14 mouse cellular contexts compared by ENCODE assay signal in the genomic region with DNA sequence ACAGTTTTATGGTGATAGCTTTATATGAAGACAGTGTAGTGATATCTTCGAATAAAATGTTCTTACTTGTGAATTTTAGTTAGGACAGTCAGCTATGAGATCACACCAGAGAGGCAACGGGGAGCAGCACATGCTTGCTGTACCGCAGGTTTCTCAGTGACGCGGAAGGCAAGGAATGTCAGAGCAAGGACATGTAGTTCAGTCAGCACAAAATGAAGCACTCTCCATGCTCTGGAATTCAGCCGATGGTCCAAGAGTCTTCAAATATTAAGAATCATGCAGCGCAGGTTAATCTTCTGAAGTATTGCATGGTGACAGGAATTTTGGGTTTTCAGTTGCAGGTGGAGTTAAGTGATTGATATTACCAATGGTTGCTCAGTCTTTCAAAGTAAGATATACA. TPM values are rescaled to one million over a fixed set of nuclear protein-coding genes. Genes with fewer than 3 reads are reported as not detected.
"Had no signal": no experiment of that assay in that cellular context is flagged by ENCODE, and none has a peak within 500 bp of the region (broad histone marks: within the 10 kb centered on the region; RNA-seq: fewer than 3 reads in every experiment).

No protein-coding gene starts in this region.

- H3K4me3 ChIP-seq: kidney, embryonic 15.5 days; limb, embryonic 13.5 days; megakaryocyte, embryonic 14.5 days; midbrain, embryonic 15.5 days had no signal

- H3K27ac ChIP-seq: kidney, embryonic 15.5 days; limb, embryonic 13.5 days; liver, embryonic 14.5 days; macrophage; midbrain, embryonic 15.5 days; stomach, postnatal 0 days had no signal

- H3K4me2 ChIP-seq: kidney, embryonic 15.5 days; limb, embryonic 13.5 days; midbrain, embryonic 11.5 days; midbrain, embryonic 15.5 days had no signal

- H3K36me3 ChIP-seq: kidney, embryonic 15.5 days; limb, embryonic 13.5 days; midbrain, embryonic 15.5 days had no signal

- H3K9me3 ChIP-seq: kidney, embryonic 15.5 days; limb, embryonic 13.5 days; megakaryocyte, embryonic 14.5 days; midbrain, embryonic 15.5 days had no signal

- ATAC-seq: intestine, embryonic 16.5 days; midbrain, embryonic 15.5 days had no signal

- DNase-seq: kidney, adult 2 months; kidney, postnatal 14 days; layer of hippocampus, postnatal 36 days; thymus, postnatal 4 days had no signal

- H3K9ac ChIP-seq: kidney, embryonic 15.5 days; limb, embryonic 13.5 days; liver, embryonic 14.5 days; midbrain, embryonic 15.5 days had no signal

RNA-seq across cellular contexts. Expression of a gene that starts 3.3 kb away (rescaled TPM):
- polyA plus RNA-seq: liver, adult 2 months; macrophage had no signal
